Comparison of ENCODE assay signal across 16 mouse cellular contexts in genomic region chr8:114850014-114850870, GRCm38 (mm10).
DNase-seq lines count a peak whose midpoint lies in the region; ATAC-seq and TF ChIP-seq lines count a peak whose summit lies in the region.
"Had no signal": no experiment of that assay in that cellular context is flagged by ENCODE, and none has a peak within 500 bp of the region (broad histone marks: within the 10 kb centered on the region; RNA-seq: fewer than 3 reads in every experiment).

No protein-coding gene starts in this region.

- TF ChIP-seq POLR2A in CH12.LX (IDR thresholded peaks at IDR 0.05; ENCODE audit: low read depth, low read length), result no peak
- no peak for TF ChIP-seq POLR2A in thymus, adult 2 months (IDR thresholded peaks at IDR 0.05; ENCODE audit: control insufficient read depth, extremely low read depth, insufficient read depth, low read length, poor library complexity)

- no peak overlapping the region for H3K27ac ChIP-seq in kidney, embryonic 15.5 days
- H3K27ac ChIP-seq in CH12.LX (ENCODE audit: insufficient read depth, low read depth), result no peak overlapping the region
- no peak overlapping the region for H3K27ac ChIP-seq in liver, embryonic 15.5 days (replicated peaks)
- no peak overlapping the region for H3K27ac ChIP-seq in thymus, adult 2 months (ENCODE audit: control insufficient read depth, insufficient read depth, low read length)
- H3K27ac ChIP-seq: embryonic facial prominence, embryonic 13.5 days; heart, embryonic 15.5 days; neural tube, embryonic 13.5 days; stomach, postnatal 0 days had no signal

- H3K27me3 ChIP-seq in kidney, embryonic 15.5 days, result 0 out of 2 replicates have a peak, but pooled peaks cover 7% of the 10 kb centered on the region
- H3K27me3 ChIP-seq in CH12.LX (replicated peaks), result no peaks in the 10 kb centered on the region
- no peaks in the 10 kb centered on the region for H3K27me3 ChIP-seq in liver, embryonic 15.5 days
- H3K27me3 ChIP-seq in thymus, adult 2 months (ENCODE audit: control insufficient read depth, insufficient read depth, low read length), result no peaks in the 10 kb centered on the region
- H3K27me3 ChIP-seq: heart, embryonic 15.5 days had no signal

- peak; percentile 61 for ATAC-seq in kidney, embryonic 15.5 days (replicated peaks; ENCODE audit: low FRiP score)
- ATAC-seq in liver, embryonic 15.5 days (ENCODE audit: insufficient read depth), result peak; percentile 28; the same call in 1 of the 2 replicates
- ATAC-seq: activated CD4-positive, CD25-positive, alpha-beta regulatory T cell, adult 4 months; intestine, postnatal 0 days; lung, postnatal 0 days had no signal

- TF ChIP-seq CTCF in CH12.LX (conservative IDR thresholded peaks at IDR 0.05 in 1 of 2, IDR thresholded peaks at IDR 0.05 in 1 of 2; ENCODE audit: low read depth in 2 of 2, low read length in 2 of 2), result no peak
- no peak for TF ChIP-seq CTCF in thymus, adult 2 months (IDR thresholded peaks at IDR 0.05; ENCODE audit: borderline replicate concordance, control insufficient read depth, extremely low read depth, insufficient read depth, low read length, poor library complexity)

- 0 out of 2 replicates have a peak overlapping the region, but pooled peaks have one; percentile 8 for H3K4me2 ChIP-seq in kidney, embryonic 15.5 days
- no peak overlapping the region for H3K4me2 ChIP-seq in CH12.LX (ENCODE audit: insufficient read depth, low read depth, poor library complexity, severe bottlenecking)
- H3K4me2 ChIP-seq in liver, embryonic 15.5 days, result peak overlapping the region; percentile 10; the same call in 1 of the 2 replicates
- H3K4me2 ChIP-seq: embryonic facial prominence, embryonic 13.5 days; heart, embryonic 15.5 days; neural tube, embryonic 13.5 days had no signal

- TF ChIP-seq RAD21 in CH12.LX (IDR thresholded peaks at IDR 0.05; ENCODE audit: low read depth, low read length), result no peak

- 46% methylated on average over 13 of the region's 15 CpGs for WGBS in kidney, embryonic 15.5 days
- WGBS in liver, embryonic 15.5 days (ENCODE audit: insufficient replicate concordance), result 47% methylated on average over 15 of the region's 15 CpGs
- WGBS in thymus, adult 2 months, result 83% methylated on average over 15 of the region's 15 CpGs

- in situ Hi-C loops in CH12.LX (cut with MboI; ENCODE audit: low pct_ligation_motif_present, low pct_unique_long_range_greater_than_20kb, low sequenced_read_pairs), result no loop called here

- H3K4me1 ChIP-seq in kidney, embryonic 15.5 days, result peaks cover 31% of the 10 kb centered on the region
- peaks cover 0 to 23% of the 10 kb centered on the region in 2 experiments; a peak in 2 of 4 replicates for H3K4me1 ChIP-seq in CH12.LX (ENCODE audit: control insufficient read depth in 1 of 2, insufficient read depth in 2 of 2)
- peaks cover 4% of the 10 kb centered on the region; the same call in 1 of the 2 replicates for H3K4me1 ChIP-seq in liver, embryonic 15.5 days (replicated peaks)
- H3K4me1 ChIP-seq in thymus, adult 2 months (replicated peaks; ENCODE audit: control insufficient read depth, insufficient read depth, low read length), result no peaks in the 10 kb centered on the region

- DNase-seq in kidney, adult 18-20 months, result no peak
- DNase-seq in CH12.LX (ENCODE audit: extremely low read depth), result peak; percentile 18
- DNase-seq in embryo, embryonic 10 days (ENCODE audit: low spot score), result peak; percentile 57
- no peak for DNase-seq in left cerebral cortex, adult 8-10 months (ENCODE audit: low spot score in 2 of 2)
- no peak for DNase-seq in thymus, adult 2 months
- DNase-seq in frontal cortex, postnatal 36 days (ENCODE audit: low spot score in 2 of 2), result no peak
- DNase-seq: gastrocnemius, postnatal 10 days had no signal

- no peak overlapping the region for H3K9ac ChIP-seq in kidney, embryonic 15.5 days
- no peak overlapping the region for H3K9ac ChIP-seq in CH12.LX (ENCODE audit: insufficient read depth, low read depth)
- no peak overlapping the region for H3K9ac ChIP-seq in liver, embryonic 15.5 days
- H3K9ac ChIP-seq: embryonic facial prominence, embryonic 13.5 days; heart, embryonic 15.5 days; neural tube, embryonic 13.5 days had no signal

- H3K9me3 ChIP-seq in kidney, embryonic 15.5 days (replicated peaks), result no peaks in the 10 kb centered on the region
- H3K9me3 ChIP-seq in CH12.LX (replicated peaks; ENCODE audit: low read length), result no peaks in the 10 kb centered on the region
- no peaks in the 10 kb centered on the region for H3K9me3 ChIP-seq in liver, embryonic 15.5 days (replicated peaks)
- H3K9me3 ChIP-seq: embryonic facial prominence, embryonic 13.5 days; heart, embryonic 15.5 days; neural tube, embryonic 13.5 days had no signal

- TF ChIP-seq EP300 in CH12.LX (IDR thresholded peaks at IDR 0.05; ENCODE audit: low read length), result no peak

- H3K36me3 ChIP-seq in kidney, embryonic 15.5 days, result no peaks in the 10 kb centered on the region
- no peaks in the 10 kb centered on the region for H3K36me3 ChIP-seq in CH12.LX (replicated peaks in 1 of 2; ENCODE audit: control insufficient read depth in 1 of 2, insufficient read depth in 1 of 2, low read length in 1 of 2)
- H3K36me3 ChIP-seq in liver, embryonic 15.5 days (replicated peaks), result no peaks in the 10 kb centered on the region
- no peaks in the 10 kb centered on the region for H3K36me3 ChIP-seq in thymus, adult 2 months (ENCODE audit: control insufficient read depth, insufficient read depth, low read length)
- H3K36me3 ChIP-seq: embryonic facial prominence, embryonic 13.5 days; heart, embryonic 15.5 days; neural tube, embryonic 13.5 days had no signal

- dilution Hi-C loops in CH12.LX (cut with MboI; ENCODE audit: extremely low pct_ligation_motif_present, extremely low pct_unique_long_range_greater_than_20kb, low sequenced_read_pairs), result no loop called here

- H3K4me3 ChIP-seq in kidney, embryonic 15.5 days (replicated peaks), result no peak overlapping the region
- no peak overlapping the region for H3K4me3 ChIP-seq in CH12.LX (replicated peaks in 1 of 3; ENCODE audit: low read depth in 2 of 3, low read length in 2 of 3, poor library complexity in 1 of 3)
- no peak overlapping the region for H3K4me3 ChIP-seq in liver, embryonic 15.5 days (replicated peaks)
- no peak overlapping the region for H3K4me3 ChIP-seq in thymus, adult 2 months (ENCODE audit: control insufficient read depth, insufficient read depth, low read length)
- H3K4me3 ChIP-seq: embryonic facial prominence, embryonic 13.5 days; heart, embryonic 15.5 days; neural tube, embryonic 13.5 days had no signal

- no peaks in the 10 kb centered on the region for H3K79me2 ChIP-seq in CH12.LX (replicated peaks; ENCODE audit: control insufficient read depth, extremely low read depth, insufficient read depth, poor library complexity, severe bottlenecking)

TF ChIP-seq in CH12.LX, 34 proteins besides CTCF, POLR2A, EP300 and RAD21:
- no peak for TF ChIP-seq MEF2A (IDR thresholded peaks at IDR 0.05; ENCODE audit: borderline replicate concordance, low read depth, low read length)
- no peak for TF ChIP-seq PAX5 (IDR thresholded peaks at IDR 0.05; ENCODE audit: low read length)
- TF ChIP-seq HCFC1 (IDR thresholded peaks at IDR 0.05; ENCODE audit: low read depth, low read length), result no peak
- no peak for TF ChIP-seq IRF4 (IDR thresholded peaks at IDR 0.05; ENCODE audit: low read depth, low read length)
- TF ChIP-seq UBTF (IDR thresholded peaks at IDR 0.05; ENCODE audit: low read depth, low read length), result no peak
- TF ChIP-seq TCF12 (IDR thresholded peaks at IDR 0.05; ENCODE audit: low read depth, low read length), result no peak
- no peak for TF ChIP-seq NRF1 (IDR thresholded peaks at IDR 0.05; ENCODE audit: low read depth, low read length)
- no peak for TF ChIP-seq GABPA (IDR thresholded peaks at IDR 0.05; ENCODE audit: insufficient replicate concordance, low read depth, low read length)
- TF ChIP-seq ELF1 (IDR thresholded peaks at IDR 0.05; ENCODE audit: low read depth, low read length), result no peak

Comparison
In these comparisons a context has a peak if more than half of its experiments do, and no peak if none do; other contexts are left out.
1. DNase-seq: peak in CH12.LX (single experiment) and embryo, embryonic 10 days (single experiment); none in kidney, adult 18-20 months (single experiment), left cerebral cortex, adult 8-10 months (0 of 2), thymus, adult 2 months (single experiment) and frontal cortex, postnatal 36 days (0 of 2).